Mouse (Mus musculus): ENCODE measurements around the gene Chpf2. TPM values are rescaled to one million over a fixed set of nuclear protein-coding genes. Genes with fewer than 3 reads are reported as not detected.

Gene Chpf2
- polyA plus RNA-seq, 1 experiment = 36.1 TPM

DNA sequence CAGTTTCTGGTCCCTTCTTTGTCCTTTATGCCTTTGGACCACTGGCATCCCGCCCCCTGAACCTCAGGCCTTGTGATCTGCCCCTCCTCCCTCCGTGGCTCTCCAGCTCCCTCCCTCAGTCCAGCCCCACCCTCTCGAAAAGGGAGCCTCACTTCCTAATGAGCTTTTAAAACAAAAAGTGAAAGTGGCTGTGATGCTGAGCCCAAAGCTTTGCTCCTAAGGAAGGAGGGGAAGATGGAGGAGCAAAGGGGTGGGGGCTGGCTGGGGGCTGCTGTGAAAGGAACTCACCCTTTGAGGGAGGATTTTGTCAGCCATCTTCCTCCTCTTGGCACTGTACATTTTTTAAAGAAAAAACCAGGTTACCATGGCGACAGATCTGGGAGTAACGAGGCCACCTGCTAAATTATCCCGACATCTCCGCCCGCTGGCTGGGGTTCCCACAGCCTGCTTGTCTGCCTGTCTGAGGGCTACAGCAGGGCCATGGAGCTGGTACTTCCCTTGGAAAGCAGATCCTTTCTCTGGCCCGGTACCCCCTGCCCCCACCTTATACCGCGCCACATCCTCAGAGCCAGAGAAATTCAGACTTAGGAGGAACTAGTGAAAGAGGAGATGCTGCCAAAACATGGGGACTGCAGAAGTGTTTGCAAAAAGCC, 10.1 kb downstream of the Chpf2 start:
- Histone ChIP-seq H3K4me1 (peaks cover 60% of the 10 kb centered on the region), H3K27me3 (replicated peaks) (peaks cover 38% of the 10 kb centered on the region), H3K4me3 (replicated peaks) (peak overlapping the region; percentile 93), H3K9me3 (no peaks in the 10 kb centered on the region), H3K36me3 (replicated peaks; ENCODE audit: low read length) (peaks cover 45% of the 10 kb centered on the region)
- TF ChIP-seq GATA1 (IDR thresholded peaks at IDR 0.05; ENCODE audit: borderline replicate concordance, low read length) (no peak), FLI1 (IDR thresholded peaks at IDR 0.05; ENCODE audit: low read length) (no peak)

DNA sequence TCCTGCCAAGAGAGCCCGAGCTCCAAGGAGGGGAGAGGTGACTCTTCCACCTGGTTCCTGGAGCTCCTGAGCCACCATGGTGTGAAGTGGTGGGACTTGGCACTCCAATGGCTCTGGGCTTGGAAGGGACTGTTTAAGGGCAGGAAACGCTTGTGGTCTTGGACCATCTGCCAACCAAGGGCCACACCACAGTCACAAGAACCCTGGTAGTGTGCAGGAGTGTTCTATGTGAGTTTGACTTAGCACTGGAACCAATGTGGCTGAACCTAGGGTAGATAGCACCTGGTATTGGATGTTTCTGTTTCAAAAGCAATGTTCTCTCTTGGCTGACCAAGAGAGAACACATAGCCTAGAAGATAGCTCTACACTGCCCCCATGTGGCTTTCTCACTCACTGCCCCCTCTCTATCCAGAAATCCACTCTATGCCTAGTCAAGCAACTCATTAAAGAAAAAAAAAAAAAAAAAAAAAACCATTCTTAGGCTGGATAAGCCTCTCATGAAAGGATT, 10.7 kb downstream of the Chpf2 start:
- Histone ChIP-seq H3K4me1 (peaks cover 60% of the 10 kb centered on the region), H3K27me3 (replicated peaks) (peaks cover 45% of the 10 kb centered on the region), H3K9me3 (no peaks in the 10 kb centered on the region), H3K36me3 (replicated peaks; ENCODE audit: low read length) (peaks cover 39% of the 10 kb centered on the region), H3K4me3 (replicated peaks) (peak overlapping the region; percentile 93)
- no peak for TF ChIP-seq GATA1 (IDR thresholded peaks at IDR 0.05; ENCODE audit: borderline replicate concordance, low read length)
- TF ChIP-seq FLI1 (IDR thresholded peaks at IDR 0.05; ENCODE audit: low read length) = no peak

DNA sequence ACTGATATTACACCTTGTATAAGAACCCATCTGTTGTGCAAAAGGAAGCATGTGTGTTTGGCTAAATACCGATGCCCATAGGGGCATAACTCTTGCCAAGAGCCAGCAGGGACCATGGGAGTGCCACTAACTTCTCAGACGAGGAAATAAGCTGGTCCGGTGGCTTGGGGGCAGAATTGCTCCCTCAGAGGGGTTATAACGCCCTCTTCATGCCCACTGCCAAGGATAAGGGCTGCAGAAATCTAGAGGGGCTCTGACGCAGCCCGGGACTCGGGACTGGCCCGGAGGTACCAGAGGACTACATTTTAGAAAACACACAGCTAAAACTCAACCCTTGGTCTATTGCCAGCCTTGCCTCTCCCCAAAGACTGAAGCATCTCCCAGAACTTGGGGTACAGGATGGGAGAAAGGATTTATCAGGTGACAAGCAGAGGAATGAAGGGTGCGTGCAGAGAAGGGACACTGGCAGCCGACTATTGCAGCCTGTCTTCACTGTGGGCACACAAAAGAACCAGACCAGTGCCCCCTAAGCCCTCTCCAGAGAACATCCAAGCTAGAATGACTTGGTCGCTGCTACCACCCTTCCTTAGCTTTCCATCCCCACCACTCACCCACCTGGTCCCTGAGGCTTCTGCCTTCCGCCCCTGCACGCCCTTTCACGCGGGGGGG, 11.5 kb downstream of the Chpf2 start:
- peaks cover 60% of the 10 kb centered on the region for H3K4me1 ChIP-seq
- peaks cover 31% of the 10 kb centered on the region for H3K36me3 ChIP-seq (replicated peaks; ENCODE audit: low read length)
- no peaks in the 10 kb centered on the region for H3K9me3 ChIP-seq
- TF ChIP-seq FLI1 (IDR thresholded peaks at IDR 0.05; ENCODE audit: low read length) (no peak), GATA1 (IDR thresholded peaks at IDR 0.05; ENCODE audit: borderline replicate concordance, low read length) (no peak)
- peaks cover 52% of the 10 kb centered on the region for H3K27me3 ChIP-seq (replicated peaks)
- peak overlapping the region; percentile 87 for H3K4me3 ChIP-seq (replicated peaks)

DNA sequence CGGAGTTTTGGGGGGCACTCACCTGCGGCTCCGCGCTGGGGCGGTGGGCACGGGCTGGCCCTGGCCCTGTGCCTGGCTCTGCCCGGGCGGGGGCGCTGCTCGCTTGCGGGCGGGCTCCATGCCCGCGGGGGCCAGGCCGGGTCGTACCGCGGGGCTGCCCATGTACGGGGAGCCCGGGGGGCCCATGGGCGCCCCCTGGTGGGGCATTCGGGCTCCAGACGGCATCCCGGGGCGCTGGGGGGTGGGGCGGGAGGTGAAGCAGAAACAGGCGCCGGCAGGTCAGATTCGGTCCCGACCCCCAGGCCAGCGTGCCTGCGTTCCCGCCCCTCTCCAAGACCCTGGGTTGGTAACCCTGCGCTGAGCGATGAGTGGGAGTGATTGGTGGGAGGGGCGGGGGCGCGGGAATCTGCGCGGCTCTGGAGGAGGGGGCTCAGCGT, 12.0 kb downstream of the Chpf2 start:
- Histone ChIP-seq H3K4me3 (replicated peaks) (peak overlapping the region; percentile 87), H3K27me3 (replicated peaks) (peaks cover 58% of the 10 kb centered on the region)

DNA sequence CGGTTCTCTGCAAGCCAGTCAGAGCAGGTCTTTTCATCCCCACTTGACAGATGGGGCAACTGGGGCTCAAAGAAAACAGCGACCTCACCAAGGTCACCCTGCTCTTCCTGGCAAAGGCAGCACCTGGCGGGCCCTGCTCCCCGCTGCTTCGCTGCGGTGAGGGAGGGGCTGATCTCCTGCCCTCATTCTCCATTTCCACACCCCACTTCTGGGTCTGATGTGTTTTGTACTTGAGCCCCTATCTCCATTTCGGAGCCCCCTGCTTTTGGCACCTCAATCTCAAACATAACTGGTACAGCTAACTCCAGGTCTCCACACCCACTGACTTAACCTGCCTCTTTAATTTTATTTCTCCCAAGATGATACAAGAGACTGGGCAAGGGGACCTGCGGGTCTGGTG, 12.6 kb downstream of the Chpf2 start:
- H3K4me3 ChIP-seq (replicated peaks) = no peak overlapping the region
- H3K4me1 ChIP-seq = peaks cover 57% of the 10 kb centered on the region
- H3K27me3 ChIP-seq (replicated peaks) = peaks cover 63% of the 10 kb centered on the region
- TF ChIP-seq FLI1 (IDR thresholded peaks at IDR 0.05; ENCODE audit: low read length) (no peak), GATA1 (IDR thresholded peaks at IDR 0.05; ENCODE audit: borderline replicate concordance, low read length) (no peak)
- peaks cover 20% of the 10 kb centered on the region for H3K36me3 ChIP-seq (replicated peaks; ENCODE audit: low read length)
- H3K9me3 ChIP-seq = no peaks in the 10 kb centered on the region

More for the DNA sequence above, 12.0 kb downstream of the Chpf2 start:
- H3K36me3 ChIP-seq (replicated peaks; ENCODE audit: low read length) = peaks cover 26% of the 10 kb centered on the region
- no peak for TF ChIP-seq GATA1 (IDR thresholded peaks at IDR 0.05; ENCODE audit: borderline replicate concordance, low read length)
- TF ChIP-seq FLI1 (IDR thresholded peaks at IDR 0.05; ENCODE audit: low read length) = no peak
- H3K9me3 ChIP-seq = no peaks in the 10 kb centered on the region
- peaks cover 58% of the 10 kb centered on the region for H3K4me1 ChIP-seq

DNA sequence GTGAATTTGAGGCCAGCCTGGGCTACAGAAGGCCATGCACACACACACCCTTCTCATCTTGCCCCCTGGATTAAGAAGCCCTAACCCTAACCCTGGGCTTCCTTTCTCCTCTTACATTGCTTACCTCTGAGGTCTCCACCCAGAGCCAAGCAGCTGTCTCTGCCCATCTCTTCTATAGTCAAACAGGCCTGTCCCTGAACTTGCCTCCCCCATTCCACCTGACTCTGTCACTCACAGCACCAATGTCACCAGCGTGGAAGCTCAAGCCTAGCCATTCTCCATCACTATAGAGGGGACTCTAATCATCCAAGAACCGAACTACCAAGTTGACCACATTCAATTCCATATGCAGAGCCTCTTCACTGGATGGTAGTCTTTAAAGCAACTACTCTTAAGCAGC, 13.7 kb downstream of the Chpf2 start:
- H3K9me3 ChIP-seq = no peaks in the 10 kb centered on the region
- no peak for TF ChIP-seq GATA1 (IDR thresholded peaks at IDR 0.05; ENCODE audit: borderline replicate concordance, low read length)
- no peak for TF ChIP-seq FLI1 (IDR thresholded peaks at IDR 0.05; ENCODE audit: low read length)
- peaks cover 66% of the 10 kb centered on the region for H3K4me1 ChIP-seq
- no peak overlapping the region for H3K4me3 ChIP-seq (replicated peaks)
- H3K27me3 ChIP-seq (replicated peaks) = peaks cover 74% of the 10 kb centered on the region
- peaks cover 9% of the 10 kb centered on the region for H3K36me3 ChIP-seq (replicated peaks; ENCODE audit: low read length)

DNA sequence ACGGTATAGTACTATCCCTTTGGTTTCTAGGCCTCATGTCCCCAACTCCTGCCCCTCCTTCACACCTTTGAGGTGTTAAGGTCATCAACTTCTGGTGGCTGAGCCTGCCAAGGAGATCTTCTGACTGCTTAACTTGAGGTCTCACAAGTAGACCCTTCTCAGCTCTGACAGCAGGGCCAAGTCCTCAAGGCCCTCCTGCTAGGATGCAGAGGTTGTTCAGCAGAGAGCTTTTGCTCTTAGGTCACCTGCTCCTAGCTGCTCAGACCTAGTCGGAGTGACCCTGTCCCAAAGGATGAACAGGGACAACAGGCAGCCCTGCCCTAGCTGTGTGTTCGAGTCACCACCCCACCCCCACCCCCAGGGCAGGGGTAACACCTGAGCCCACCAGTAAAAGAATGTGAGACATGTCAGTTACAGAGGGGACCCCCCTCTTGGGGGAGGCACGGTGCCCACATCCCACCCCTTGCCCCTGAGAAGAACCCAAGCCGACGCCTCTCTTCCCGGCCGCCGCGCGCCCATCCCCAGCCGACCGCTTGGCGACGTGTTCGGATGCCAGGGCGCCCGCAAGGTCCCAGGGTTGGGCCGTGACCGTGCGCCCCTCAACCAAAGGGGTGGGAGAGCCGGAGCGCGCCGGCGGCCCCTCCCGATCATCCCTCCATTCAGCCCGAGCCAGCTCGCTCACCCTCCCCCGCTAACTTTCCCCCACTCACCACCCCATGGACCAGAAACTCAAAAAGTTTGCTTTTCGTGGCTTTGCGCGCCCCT, 14.7 kb downstream of the Chpf2 start:
- Histone ChIP-seq H3K9me3 (no peaks in the 10 kb centered on the region), H3K27me3 (replicated peaks) (peaks cover 84% of the 10 kb centered on the region), H3K4me3 (replicated peaks) (peak overlapping the region; percentile 87), H3K4me1 (peaks cover 59% of the 10 kb centered on the region), H3K36me3 (replicated peaks; ENCODE audit: low read length) (peaks cover under 1% of the 10 kb centered on the region)
- TF ChIP-seq FLI1 (IDR thresholded peaks at IDR 0.05; ENCODE audit: low read length) (no peak), GATA1 (IDR thresholded peaks at IDR 0.05; ENCODE audit: borderline replicate concordance, low read length) (no peak)

DNA sequence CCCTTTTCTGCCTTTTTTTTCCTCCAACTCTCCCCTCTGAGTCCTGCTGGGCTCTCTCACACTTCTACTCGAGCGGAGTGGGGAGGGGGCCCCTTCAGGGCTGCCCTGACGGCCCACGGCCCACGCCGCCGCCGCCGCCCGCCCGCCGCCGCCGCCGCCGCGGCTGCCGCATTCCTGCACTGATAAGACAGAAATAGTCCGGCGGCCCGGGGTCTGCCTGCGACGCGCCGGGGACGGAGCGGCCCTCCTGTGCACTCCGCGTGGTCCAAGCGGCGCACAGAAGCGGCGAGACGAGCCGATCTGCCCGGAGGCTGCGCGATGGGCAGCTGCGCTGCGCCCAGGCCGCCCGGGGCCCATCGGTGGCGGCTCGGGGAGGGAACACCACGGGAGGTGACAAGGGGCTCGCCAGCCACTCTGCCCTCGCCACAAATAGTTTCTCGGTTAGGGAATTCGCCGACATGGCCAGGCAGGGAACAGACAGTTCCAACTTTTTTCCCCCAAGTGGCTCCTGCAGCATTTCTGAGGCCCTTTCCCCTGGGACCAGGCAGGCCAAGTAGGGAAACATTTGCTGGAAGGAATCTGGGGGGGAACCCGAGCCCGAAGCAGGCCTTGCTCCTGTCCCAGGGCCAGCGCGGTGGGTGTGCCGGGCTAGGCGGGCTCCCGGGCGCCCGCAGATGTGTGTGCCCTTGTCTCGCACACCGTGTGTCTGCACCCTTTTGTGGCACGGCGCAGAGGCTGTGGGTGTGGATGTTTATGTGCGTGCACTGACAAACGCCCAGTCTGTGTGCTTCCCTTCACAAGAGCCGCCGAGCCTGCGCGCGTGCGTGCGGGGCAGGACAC, 15.6 kb downstream of the Chpf2 start:
- peak overlapping the region; percentile 87 for H3K4me3 ChIP-seq (replicated peaks)
- no peaks in the 10 kb centered on the region for H3K9me3 ChIP-seq
- TF ChIP-seq FLI1 (IDR thresholded peaks at IDR 0.05; ENCODE audit: low read length) = no peak
- TF ChIP-seq GATA1 (IDR thresholded peaks at IDR 0.05; ENCODE audit: borderline replicate concordance, low read length) = no peak
- H3K27me3 ChIP-seq (replicated peaks) = peaks cover 93% of the 10 kb centered on the region
- no peaks in the 10 kb centered on the region for H3K36me3 ChIP-seq (replicated peaks; ENCODE audit: low read length)
- peaks cover 50% of the 10 kb centered on the region for H3K4me1 ChIP-seq

DNA sequence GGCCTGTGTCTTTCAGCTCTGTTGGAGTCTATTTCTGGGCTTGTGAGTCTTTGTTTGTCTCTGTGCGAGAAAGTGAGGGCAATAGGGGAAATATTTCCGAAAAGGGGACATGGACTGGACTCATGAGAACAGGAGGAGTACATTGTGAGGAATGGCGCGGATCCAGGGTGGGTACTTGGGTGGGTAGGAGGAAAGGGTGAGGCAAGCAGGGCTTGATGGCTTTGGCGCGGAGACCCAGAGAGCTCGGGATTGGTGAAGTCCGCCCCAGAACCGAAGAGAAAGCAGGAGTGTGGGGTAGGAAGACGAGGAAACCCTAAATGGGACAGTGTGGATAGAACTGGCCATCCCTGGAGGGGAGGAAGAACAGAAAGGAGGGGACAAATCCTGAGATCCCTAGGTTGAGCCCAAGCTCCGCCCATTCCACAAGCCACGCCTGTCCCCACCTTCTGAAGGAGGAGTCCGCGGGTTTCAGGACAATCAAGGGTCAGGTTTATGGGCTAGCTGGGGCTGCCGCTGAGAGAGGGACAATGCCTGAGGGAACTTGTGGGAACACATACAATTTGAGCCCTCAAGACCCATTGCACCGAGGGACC, 16.3 kb downstream of the Chpf2 start:
- Histone ChIP-seq H3K9me3 (no peaks in the 10 kb centered on the region), H3K36me3 (replicated peaks; ENCODE audit: low read length) (no peaks in the 10 kb centered on the region), H3K4me3 (replicated peaks) (peak overlapping the region; percentile 87), H3K27me3 (replicated peaks) (peaks cover 99% of the 10 kb centered on the region), H3K4me1 (peaks cover 46% of the 10 kb centered on the region)
- TF ChIP-seq FLI1 (IDR thresholded peaks at IDR 0.05; ENCODE audit: low read length) = no peak
- TF ChIP-seq GATA1 (IDR thresholded peaks at IDR 0.05; ENCODE audit: borderline replicate concordance, low read length) = no peak

All from megakaryocyte, embryonic 14.5 days (primary cell).